Mouse (Mus musculus): ENCODE measurements around the gene Anapc15. TPM values are rescaled to one million over a fixed set of nuclear protein-coding genes. Genes with fewer than 3 reads are reported as not detected.
A peak's percentile ranks its signal among the peaks of the same experiment; 100 is the strongest.

Gene Anapc15
- polyA plus RNA-seq, 2 experiments: 60.5 to 68.9 TPM

- Histone ChIP-seq H3K9me3 (ENCODE audit: control insufficient read depth, low read length) (no peaks in the 10 kb centered on the region), H3K4me3 (replicated peaks; ENCODE audit: low read length) (no peak overlapping the region), H3K4me1 (ENCODE audit: control insufficient read depth, insufficient read depth, low read length) (peaks cover 22% of the 10 kb centered on the region), H3K27me3 (ENCODE audit: control insufficient read depth, insufficient read depth, low read length) (no peaks in the 10 kb centered on the region), H3K36me3 (ENCODE audit: control insufficient read depth, insufficient read depth, low read length) (peaks cover 59% of the 10 kb centered on the region), H3K9ac (ENCODE audit: low read depth, low read length, severe bottlenecking) (no peak overlapping the region), H3K27ac (replicated peaks; ENCODE audit: low read depth, low read length) (no peak overlapping the region), H3K4me2 (replicated peaks; ENCODE audit: low read depth, low read length, severe bottlenecking) (no peak overlapping the region)
- no peak for TF ChIP-seq POLR2A (IDR thresholded peaks at IDR 0.05; ENCODE audit: borderline replicate concordance, extremely low read depth, insufficient read depth, insufficient read length)
- DNase-seq (ENCODE audit: low spot score) (no peak), ATAC-seq (ENCODE audit: low FRiP score, low read depth) (no peak)
- WGBS: 73% methylated on average over 5 of the region's 5 CpGs
Observed at GRCm38 (mm10) chr7:101833352-101833751, 30.2 kb upstream of the Anapc15 start.

GRCm38 (mm10) chr7:101833916-101834584 is 29.5 kb upstream of the Anapc15 start:
- no peaks in the 10 kb centered on the region for H3K27me3 ChIP-seq (ENCODE audit: control insufficient read depth, insufficient read depth, low read length)
- WGBS: 58% methylated on average over 3 of the region's 3 CpGs
- H3K27ac ChIP-seq (replicated peaks; ENCODE audit: low read depth, low read length): no peak overlapping the region
- TF ChIP-seq POLR2A (IDR thresholded peaks at IDR 0.05; ENCODE audit: borderline replicate concordance, extremely low read depth, insufficient read depth, insufficient read length): no peak
- H3K4me1 ChIP-seq (ENCODE audit: control insufficient read depth, insufficient read depth, low read length): peaks cover 29% of the 10 kb centered on the region
- DNase-seq (ENCODE audit: low spot score) (peak; percentile 44), ATAC-seq (ENCODE audit: low FRiP score, low read depth) (0 out of 2 replicates have a peak, but pooled peaks have one; percentile 2)
- peak overlapping the region; percentile 82; the same call in 1 of the 2 replicates for H3K4me2 ChIP-seq (replicated peaks; ENCODE audit: low read depth, low read length, severe bottlenecking)
- H3K9me3 ChIP-seq (ENCODE audit: control insufficient read depth, low read length): no peaks in the 10 kb centered on the region
- H3K36me3 ChIP-seq (ENCODE audit: control insufficient read depth, insufficient read depth, low read length): peaks cover 52% of the 10 kb centered on the region
- peak overlapping the region; percentile 74; the same call in 1 of the 2 replicates for H3K4me3 ChIP-seq (replicated peaks; ENCODE audit: low read length)
- H3K9ac ChIP-seq (ENCODE audit: low read depth, low read length, severe bottlenecking): no peak overlapping the region

- Histone ChIP-seq H3K4me2 (replicated peaks; ENCODE audit: low read depth, low read length, severe bottlenecking) (peak overlapping the region; percentile 82), H3K27me3 (ENCODE audit: control insufficient read depth, insufficient read depth, low read length) (no peaks in the 10 kb centered on the region), H3K9me3 (ENCODE audit: control insufficient read depth, low read length) (no peaks in the 10 kb centered on the region), H3K9ac (ENCODE audit: low read depth, low read length, severe bottlenecking) (peak overlapping the region; percentile 41; the same call in 1 of the 2 replicates), H3K27ac (replicated peaks; ENCODE audit: low read depth, low read length) (peak overlapping the region; percentile 55; the same call in 1 of the 2 replicates), H3K4me1 (ENCODE audit: control insufficient read depth, insufficient read depth, low read length) (peaks cover 29% of the 10 kb centered on the region), H3K36me3 (ENCODE audit: control insufficient read depth, insufficient read depth, low read length) (peaks cover 44% of the 10 kb centered on the region), H3K4me3 (replicated peaks; ENCODE audit: low read length) (peak overlapping the region; percentile 74)
- TF ChIP-seq POLR2A (IDR thresholded peaks at IDR 0.05; ENCODE audit: borderline replicate concordance, extremely low read depth, insufficient read depth, insufficient read length): no peak
- ATAC-seq (ENCODE audit: low FRiP score, low read depth) (no peak), DNase-seq (ENCODE audit: low spot score) (no peak)
- 33% methylated on average over 3 of the region's 3 CpGs for WGBS
Observed at GRCm38 (mm10) chr7:101834903-101835302, 28.6 kb upstream of the Anapc15 start.

- Histone ChIP-seq H3K36me3 (ENCODE audit: control insufficient read depth, insufficient read depth, low read length) (peaks cover 37% of the 10 kb centered on the region), H3K4me1 (ENCODE audit: control insufficient read depth, insufficient read depth, low read length) (peaks cover 29% of the 10 kb centered on the region), H3K27me3 (ENCODE audit: control insufficient read depth, insufficient read depth, low read length) (no peaks in the 10 kb centered on the region), H3K4me3 (replicated peaks; ENCODE audit: low read length) (peak overlapping the region; percentile 74), H3K4me2 (replicated peaks; ENCODE audit: low read depth, low read length, severe bottlenecking) (peak overlapping the region; percentile 82), H3K9ac (ENCODE audit: low read depth, low read length, severe bottlenecking) (peak overlapping the region; percentile 95), H3K27ac (replicated peaks; ENCODE audit: low read depth, low read length) (peak overlapping the region; percentile 96), H3K9me3 (ENCODE audit: control insufficient read depth, low read length) (no peaks in the 10 kb centered on the region)
- TF ChIP-seq POLR2A (IDR thresholded peaks at IDR 0.05; ENCODE audit: borderline replicate concordance, extremely low read depth, insufficient read depth, insufficient read length): no peak
- 43% methylated on average over 5 of the region's 5 CpGs for WGBS
- DNase-seq (ENCODE audit: low spot score) (no peak), ATAC-seq (ENCODE audit: low FRiP score, low read depth) (no peak)
Observed at GRCm38 (mm10) chr7:101835457-101836109, 27.9 kb upstream of the Anapc15 start.

- Histone ChIP-seq H3K9me3 (ENCODE audit: control insufficient read depth, low read length) (no peaks in the 10 kb centered on the region), H3K4me3 (replicated peaks; ENCODE audit: low read length) (peak overlapping the region; percentile 74), H3K4me1 (ENCODE audit: control insufficient read depth, insufficient read depth, low read length) (peaks cover 29% of the 10 kb centered on the region), H3K4me2 (replicated peaks; ENCODE audit: low read depth, low read length, severe bottlenecking) (peak overlapping the region; percentile 82), H3K9ac (ENCODE audit: low read depth, low read length, severe bottlenecking) (peak overlapping the region; percentile 95), H3K27me3 (ENCODE audit: control insufficient read depth, insufficient read depth, low read length) (no peaks in the 10 kb centered on the region), H3K27ac (replicated peaks; ENCODE audit: low read depth, low read length) (peak overlapping the region; percentile 96), H3K36me3 (ENCODE audit: control insufficient read depth, insufficient read depth, low read length) (peaks cover 27% of the 10 kb centered on the region)
- peak; percentile 20; the same call in 1 of the 2 replicates for TF ChIP-seq POLR2A (IDR thresholded peaks at IDR 0.05; ENCODE audit: borderline replicate concordance, extremely low read depth, insufficient read depth, insufficient read length)
- peak; percentile 53 for ATAC-seq (ENCODE audit: low FRiP score, low read depth)
- peak; percentile 83 for DNase-seq (ENCODE audit: low spot score)
- under 1% methylated on average over 48 of the region's 63 CpGs for WGBS
Observed at GRCm38 (mm10) chr7:101836271-101837153, 27.0 kb upstream of the Anapc15 start.

All from limb, embryonic 14.5 days (tissue).